Mouse (Mus musculus) adrenal gland (tissue): ENCODE results near the gene Atf5.

Source experiments
- intact Hi-C: fragments of 180-260 bp; cut with DNase I; formaldehyde crosslinking; loops from one replicate; pipeline ENCODE4 v1.15.1; 2025

The Atf5 gene

DNA sequence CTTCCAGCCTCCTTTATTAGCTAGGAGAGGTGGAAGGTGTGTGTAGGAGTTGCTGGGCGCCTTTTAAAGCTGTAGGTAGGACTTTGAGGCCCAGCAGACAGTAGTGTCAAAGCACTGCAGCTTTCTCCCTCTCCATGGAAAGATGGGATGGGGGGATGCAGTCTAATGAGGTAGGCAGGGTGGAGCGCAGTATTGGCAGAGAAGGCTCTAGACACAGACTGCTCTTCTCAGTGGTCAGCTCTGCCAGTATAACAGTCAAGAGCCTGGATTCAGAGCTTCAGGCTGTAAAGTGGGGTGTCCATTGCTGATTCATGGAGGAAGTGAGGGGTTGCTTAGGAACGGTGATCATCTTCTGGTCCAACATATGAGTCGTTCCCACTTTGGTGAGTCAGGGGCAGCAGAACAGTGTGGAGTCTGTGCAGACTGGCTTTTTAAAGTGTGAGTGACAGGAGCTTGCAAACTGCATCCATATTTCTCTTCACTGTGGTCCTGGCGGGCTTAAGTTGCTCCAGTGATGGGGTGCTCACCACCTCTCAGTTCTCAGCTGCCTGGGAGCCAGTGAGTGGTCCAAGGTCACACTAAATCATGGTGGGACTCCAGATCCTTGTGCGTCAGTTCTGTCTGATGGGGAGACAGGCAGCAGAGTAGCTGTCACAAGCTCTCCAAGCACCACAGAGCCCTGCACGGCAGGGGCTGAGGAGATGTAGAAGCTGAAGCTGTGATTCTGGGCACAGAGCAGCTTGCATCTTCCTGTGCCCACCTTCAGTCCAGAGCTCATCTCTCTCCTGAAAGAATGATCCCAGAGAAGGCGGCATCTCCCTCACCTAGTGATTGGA, 34.5 kb upstream of the Atf5 start:
- intact Hi-C loops = no loop called here

DNA sequence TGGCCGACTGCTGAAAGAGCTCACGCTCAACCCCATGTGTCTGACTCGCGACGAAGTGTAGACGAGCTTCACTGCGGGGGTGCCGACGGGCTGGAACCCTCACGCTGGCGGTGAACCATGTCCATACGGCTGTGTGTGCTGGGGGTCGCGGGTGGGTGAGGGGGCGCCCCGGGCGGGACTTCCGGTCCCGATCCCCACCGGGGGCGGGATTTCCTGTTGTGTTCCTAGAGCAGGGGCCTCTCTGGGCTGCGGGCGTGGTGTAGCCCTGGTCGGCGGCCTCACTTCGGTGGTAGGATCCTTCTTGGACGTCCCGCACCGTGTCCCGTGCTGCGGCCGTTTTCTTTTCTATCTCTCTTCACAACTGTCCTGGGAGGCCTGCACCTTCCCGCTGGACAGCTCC, 33.7 kb upstream of the Atf5 start:
- intact Hi-C loops = no loop called here

DNA sequence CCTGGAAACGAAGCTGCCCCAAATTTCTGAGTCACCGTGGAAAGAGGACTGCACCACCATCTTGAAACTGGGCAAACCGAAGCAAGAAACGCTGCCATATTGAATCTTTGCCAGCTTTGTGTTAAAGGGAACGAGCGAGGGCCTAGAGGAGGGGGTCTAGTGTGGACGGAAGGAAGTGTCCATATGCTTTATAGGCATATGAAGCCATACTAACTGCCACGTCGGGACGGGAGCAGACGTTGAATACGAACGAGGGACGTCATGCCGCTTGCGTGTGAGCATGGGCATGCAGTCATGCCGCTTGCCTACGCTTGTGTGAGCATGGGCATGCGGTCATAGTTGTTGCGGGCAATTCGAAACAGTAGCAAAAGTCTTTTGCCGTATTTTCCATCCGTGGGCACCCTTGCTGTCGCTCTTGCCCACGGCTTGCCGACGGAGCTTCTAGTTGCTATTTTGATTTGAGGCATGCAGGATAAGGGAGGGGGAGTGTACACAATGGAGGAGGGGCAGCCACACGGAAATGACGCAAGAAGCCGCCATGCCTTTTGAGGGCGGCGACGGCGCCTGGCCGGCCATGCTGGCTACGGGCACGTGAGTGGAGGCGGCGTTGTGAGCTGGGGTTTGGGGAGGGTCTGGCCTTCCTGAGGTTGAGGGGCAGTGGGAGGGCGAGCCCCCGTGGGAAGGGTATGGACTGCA, 33.1 kb upstream of the Atf5 start:
- intact Hi-C loops = no loop called here

DNA sequence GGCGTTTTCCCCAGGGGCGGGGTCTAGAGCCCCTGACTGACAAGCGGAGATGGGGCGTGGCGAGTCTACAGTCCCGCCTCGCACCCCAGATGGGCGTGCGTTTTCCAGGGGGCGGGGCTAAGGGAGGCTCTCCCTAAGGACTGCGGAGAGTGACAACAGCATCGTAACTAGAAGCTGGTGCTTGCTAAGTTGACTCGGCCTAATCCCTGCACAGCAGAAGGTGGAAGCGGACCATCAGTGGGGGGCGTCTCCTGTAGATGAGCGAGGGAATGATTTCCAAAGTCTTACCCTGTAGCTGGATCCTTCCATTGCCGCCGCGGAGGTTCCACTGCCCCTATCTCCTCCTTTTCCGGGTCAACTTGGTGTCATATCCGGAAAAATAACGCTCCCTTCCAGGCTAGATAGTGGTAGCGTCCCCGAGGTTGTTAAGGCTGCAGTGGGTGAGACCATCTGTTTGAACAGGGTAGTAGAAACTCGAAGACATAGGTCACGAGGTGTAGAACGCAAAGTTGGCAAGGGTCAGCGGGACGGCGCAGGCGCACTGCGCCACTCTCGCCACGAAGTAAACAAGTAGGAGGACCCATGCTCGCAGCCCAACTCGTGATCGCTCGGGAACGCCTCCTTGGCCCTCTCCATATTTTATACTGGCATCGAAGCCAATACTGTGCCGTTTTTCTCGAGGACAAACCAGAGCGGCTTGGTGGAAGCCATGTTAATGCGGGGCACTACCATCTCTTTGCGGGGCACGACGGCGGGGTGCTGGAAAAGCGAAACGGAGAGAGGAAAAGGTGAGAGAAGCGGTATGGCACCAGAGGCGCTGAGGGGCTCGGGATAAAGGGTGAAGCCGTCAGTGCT, 32.3 kb upstream of the Atf5 start, which contains the start of the genes Akt1s1 and Tbc1d17:
Gene Akt1s1 (plus strand): TSS at position 431 of the 855 bp plus-strand sequence.
Gene Tbc1d17 (minus strand): TSS at position 519 of the 855 bp plus-strand sequence.
- intact Hi-C loops = no loop called here

DNA sequence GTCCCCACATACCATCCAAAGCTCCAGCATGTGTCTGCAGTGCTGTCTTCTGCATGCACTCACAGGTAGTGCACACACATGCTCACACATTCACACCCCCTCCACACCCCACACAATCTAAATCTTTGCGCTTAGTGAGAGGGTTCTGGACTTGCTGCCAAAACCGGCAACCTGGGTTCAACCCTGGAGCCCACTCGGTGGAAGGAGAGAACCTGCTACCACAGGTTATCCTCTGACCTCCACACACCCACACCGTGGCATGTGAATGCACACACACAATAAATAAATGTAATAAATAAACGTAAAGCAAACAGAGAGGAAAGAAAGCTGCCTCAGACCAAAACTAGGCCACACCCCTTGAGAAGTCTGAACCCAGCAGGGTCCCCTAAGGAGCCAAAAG, 31.3 kb upstream of the Atf5 start:
- intact Hi-C loops = no loop called here

DNA sequence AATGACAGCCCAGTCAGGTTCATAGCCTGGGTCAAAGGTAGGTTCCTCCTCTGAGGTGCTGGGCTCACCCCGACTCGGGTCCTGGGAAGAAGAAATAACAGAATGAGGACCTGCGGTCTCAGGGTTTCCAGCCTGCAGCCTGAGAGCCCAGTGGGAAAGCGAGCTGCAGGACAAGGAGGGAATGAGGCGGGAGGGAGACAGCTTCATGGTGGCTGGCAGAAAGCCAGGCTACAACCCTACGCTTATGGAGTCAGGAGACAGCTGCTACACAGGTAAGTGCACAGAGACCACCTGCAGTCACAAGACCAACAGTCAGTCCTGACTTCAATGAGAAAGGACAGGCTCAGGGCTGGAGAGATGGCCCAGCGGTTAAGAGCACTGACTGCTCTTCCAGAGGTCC, 30.3 kb upstream of the Atf5 start:
- intact Hi-C loops = no loop called here

DNA sequence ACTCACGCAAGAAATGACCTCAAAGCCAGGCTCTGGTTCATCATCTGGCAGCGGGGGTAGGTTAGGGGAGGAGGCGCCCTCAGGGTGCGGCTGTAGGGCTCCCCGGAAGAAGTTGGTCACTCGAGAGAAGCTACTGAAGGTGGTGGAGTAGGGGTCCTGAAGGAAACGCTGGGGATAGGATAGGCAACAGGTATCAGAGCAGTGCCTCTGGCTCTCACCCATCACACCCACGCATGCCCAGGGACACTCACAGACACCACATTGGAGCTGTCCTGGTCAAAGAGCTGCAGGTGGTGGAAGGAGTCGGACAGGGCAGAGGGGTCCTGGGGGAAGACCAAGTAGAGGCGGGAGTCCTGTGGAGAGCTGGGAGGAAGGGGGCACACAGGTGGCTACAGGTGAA, 28.5 kb upstream of the Atf5 start:
- intact Hi-C loops = no loop called here

DNA sequence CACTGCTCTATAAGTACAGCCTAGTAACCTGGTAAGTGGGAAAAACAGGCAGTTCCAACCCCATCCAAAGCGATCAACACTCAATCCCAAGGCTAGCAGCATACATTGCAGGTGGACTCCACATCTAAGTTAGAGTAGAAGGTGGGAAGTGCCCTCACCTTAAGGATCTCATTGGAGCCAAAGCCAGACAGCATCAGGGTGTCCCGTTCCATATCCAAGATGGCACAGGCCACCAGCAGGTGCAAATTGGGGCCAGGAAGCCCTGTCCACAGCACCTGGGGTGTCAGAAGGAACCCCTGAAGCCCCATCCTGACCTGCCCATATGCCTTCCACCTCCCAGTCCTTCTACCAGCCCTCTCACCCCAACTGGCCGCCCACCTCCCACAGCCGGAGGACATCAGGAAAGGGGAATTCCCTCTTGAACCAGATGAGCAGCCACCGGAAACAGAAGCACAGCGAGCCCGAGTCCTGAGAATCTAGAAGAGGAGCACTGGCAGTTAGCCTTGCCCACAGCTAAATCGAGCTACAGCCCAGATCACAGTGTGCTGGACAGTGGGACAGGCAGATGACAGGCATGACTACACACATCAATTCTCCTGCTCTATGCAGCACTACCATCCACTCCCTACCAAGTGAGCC, 25.5 kb upstream of the Atf5 start:
- intact Hi-C loops = no loop called here

DNA sequence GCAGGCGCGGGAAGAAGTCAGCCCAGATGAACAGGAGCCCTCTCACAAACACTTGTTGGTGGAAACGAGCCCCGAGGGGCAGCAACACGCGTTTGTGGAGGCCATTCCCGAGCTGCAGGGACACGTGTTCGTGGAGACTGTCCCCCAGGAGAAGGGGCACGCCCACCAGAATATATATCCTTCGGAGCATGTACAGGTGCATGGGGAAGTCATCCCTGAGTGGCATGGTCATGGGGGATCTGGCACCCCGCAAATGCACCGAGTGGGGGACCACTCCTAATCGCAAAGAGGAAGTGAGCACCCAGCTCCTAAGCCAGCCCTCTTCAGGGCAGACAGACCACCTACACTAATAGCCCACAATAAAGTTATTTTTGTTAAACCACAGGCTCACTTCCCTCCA, 24.0 kb upstream of the Atf5 start:
- intact Hi-C loops = no loop called here

DNA sequence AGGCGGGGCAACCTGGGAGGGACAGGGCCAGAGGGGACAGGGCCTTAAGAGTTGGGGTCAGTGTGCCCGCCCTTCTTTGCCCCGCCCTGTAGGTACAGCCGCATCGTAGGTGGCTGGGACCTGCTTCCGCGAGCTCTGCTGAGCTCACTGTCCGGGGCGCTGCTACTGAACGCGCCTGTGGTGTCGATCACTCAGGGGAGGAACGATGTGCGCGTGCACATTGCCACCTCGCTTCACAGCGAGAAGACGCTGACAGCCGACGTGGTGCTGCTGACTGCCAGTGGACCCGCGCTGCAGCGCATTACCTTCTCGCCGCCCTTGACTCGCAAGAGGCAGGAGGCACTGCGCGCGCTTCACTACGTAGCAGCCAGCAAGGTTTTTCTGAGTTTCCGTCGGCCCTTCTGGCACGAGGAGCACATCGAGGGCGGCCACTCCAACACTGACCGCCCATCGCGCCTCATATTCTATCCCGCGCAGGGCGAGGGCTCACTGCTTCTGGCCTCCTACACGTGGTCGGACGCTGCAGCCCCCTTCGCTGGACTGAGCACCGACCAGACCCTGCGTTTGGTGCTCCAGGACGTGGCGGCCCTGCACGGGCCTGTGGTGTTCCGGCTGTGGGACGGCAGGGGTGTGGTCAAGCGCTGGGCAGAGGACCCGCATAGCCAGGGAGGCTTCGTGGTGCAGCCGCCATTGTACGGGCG, 23.2 kb upstream of the Atf5 start:
- intact Hi-C loops = no loop called here

DNA sequence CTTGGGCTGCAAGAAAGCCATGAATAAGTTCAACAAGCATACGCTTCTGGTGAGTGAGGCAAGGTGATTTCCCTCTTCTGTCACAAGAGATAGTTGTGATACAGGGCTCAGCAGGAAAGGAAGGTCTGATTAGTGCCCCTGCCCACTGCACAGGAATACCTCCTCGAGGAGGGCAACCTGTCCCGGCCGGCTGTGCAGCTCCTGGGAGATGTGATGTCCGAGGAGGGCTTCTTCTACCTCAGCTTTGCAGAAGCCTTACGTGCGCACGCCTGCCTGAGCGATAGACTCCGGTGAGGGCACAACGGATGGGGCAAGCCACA, 22.7 kb upstream of the Atf5 start:
- intact Hi-C loops = no loop called here

DNA sequence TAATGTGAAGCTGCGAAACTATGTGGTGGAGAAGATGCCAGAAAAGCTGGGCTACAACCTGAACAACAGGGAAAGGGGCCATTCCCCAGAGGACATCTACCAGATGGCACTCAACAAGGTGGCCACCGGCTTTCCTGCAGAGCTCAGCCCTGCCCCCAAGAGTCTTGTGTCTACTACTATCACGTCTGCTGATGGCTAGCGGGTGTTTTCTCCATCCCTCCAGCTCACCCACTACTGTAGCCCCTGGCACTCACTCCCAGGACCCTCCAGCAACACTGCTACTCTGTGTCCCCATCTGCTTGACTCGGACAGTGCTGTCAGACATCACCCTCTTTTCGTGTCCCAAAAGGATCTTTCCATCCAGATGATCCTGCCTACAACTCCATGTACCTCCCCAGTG, 21.6 kb upstream of the Atf5 start:
- intact Hi-C loops = no loop called here

DNA sequence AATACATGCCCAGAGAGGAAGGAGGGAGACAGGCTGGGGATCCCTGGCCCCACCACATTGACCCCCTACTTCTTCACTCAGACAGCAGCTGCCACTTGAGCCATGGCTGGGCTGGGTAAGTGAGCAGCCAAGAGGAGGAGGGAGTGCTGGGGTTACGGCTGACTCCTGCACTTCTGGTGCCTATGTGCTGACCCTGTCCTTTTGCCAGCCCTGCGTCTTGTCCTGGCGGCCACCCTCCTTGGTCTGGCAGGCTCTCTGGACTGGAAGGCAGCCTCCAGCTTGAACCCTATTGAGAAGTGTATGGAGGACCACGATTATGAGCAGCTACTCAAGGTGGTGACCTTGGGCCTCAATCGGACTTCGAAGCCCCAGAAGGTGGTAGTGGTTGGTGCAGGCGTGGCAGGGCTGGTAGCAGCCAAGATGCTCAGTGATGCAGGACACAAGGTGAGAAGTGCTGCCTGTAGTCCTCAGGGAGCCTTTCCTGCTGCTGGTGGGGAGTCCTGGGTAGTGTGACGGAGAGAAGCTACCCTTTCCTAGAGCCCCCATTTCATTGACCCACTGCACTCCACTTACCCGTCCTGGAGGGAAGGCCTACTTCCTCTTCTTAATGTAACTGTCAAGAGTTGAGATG, 20.1 kb upstream of the Atf5 start:
- intact Hi-C loops = no loop called here

DNA sequence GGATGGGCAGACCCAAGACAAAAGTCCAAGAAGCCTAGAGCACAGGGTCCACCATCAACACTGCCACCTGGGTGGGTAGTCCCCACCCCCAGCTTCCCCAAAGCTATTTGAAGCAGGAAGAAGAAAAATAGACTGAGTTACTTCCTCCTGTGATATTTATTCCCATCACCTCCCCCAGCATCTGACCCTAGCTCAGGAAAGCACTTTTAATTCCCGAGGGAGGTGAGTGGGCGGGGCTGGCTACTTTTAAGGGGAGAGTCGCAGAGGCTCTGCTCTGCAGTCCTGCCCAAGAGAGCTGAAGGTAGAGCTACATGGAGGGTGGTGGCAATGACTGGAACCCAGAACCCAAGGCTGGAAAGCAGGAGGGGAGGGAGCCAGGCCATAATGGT, 19.6 kb upstream of the Atf5 start:
- intact Hi-C loops = no loop called here

DNA sequence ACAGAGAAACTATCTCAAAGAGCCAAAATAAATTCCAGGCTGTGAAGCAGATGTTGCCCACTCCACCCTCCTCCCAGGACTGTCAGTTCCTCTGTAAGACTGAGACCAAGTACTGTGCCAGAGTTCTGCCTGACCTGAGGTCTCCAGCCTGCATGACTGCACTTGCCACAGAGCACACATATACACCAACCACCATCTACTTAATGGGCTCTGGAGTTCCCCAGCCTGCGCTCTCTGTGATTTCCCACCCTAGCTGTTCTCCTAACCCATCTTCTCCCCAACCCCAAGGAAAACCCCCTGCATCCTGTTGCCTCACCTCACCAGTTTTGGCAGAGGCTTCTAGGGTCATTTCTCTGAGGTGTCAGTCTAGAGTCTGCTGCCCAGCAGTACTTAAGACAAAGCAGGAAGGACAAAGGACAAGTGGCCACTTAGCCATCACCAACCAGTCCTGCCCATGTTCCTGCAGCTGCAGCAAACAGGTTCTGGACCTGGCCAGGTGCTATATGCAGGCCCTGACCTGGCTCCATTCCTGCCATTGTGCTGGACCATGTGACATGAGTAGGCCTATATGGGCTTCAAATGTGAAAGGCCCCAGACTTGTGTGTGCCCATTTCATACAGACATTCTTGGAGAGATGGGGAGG, 19.0 kb upstream of the Atf5 start:
- intact Hi-C loops = no loop called here

DNA sequence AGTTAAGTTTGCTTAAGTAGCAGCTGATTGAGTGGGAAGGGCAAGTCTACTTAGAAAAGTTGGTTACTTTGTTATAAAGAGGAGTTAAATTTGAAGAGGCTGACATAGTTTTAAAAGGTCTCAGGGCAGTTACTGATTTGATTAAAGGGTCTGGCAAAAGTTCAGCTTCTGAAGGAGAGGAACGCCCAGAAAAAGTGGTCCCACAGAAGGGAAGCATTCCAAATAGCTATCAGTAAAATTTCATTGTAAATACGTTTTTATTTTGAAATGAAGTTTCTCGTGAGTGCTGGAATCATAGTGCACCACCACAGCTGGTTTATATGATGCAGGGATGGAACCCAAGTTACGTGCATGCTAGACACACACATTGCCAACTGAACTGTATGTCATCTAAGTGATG, 16.3 kb upstream of the Atf5 start:
- intact Hi-C loops = no loop called here

DNA sequence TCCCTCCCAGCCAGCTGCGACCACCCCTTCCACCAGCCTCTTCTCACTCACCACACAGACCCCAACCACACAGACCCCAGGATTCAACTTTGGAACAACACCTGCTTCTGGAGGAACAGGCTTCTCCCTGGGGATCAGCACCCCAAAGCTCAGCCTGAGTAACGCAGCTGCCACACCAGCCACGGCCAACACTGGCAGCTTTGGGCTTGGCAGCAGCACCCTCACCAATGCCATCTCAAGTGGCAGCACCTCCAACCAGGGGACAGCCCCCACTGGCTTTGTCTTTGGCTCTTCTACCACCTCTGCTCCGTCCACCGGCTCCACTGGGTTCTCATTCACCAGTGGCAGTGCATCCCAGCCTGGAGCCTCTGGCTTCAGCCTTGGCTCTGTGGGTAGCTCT, 12.2 kb upstream of the Atf5 start:
- intact Hi-C loops = no loop called here

DNA sequence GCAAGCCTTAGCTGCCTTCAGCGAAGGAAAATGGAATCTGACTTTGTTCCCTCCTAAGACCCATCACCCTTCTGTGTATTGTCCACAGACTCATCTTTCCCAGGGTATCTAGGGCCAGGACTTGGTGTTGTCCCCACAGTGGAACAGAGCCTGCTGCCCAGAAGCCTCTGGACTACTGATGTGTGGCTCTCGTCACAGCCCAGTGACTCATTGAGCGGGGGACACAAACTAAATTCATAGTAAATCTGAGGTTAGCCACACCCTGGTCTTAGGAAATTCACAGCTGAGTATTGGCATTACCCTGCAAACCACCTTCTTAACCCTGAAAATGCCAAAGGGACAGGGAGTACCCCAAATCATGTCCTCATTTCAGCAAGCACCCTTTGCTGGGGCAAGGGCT, 10.3 kb upstream of the Atf5 start:
- intact Hi-C loops = no loop called here

DNA sequence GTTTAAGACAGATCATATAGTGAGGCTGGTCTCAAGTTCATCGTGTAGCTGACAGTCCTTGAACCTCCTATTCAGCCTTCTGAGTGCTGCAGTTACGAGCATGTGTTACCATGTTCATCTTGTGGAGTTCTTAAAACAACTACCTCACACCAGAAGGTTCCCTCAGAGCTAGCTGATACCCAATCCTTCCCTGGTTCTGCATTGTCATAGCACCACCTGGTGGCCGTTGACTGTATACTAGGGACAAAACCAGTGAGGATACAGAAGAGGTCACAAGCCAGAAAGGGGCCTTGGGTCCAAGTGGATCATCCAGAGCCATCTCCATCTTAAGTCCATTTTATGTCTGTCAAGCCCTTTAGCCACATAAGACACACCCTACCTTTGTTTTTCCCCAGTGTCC, 8.4 kb upstream of the Atf5 start:
- intact Hi-C loops = loop anchor here (2.0 kb wide), 1 partner anchor 100 kb away; no protein-coding TSS in a partner anchor

DNA sequence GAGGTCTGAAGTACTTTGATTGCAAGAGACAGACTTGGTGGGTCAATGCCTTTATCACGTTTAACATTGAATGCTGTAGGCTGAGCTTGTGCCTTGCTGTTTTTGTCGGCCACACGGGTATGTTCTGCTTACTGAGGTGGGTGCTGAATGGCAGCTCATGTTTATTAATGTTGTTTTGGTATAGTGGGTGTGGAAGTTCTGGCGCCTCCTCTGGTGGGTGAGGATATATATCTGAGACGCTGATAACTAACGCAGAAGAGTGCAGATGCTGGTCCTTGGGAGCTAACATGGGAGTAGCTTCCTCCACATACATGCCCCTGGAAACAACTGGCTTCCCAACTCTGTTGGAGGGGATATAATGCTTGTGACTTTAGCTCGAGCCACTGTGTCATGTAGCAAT, 7.0 kb upstream of the Atf5 start:
- intact Hi-C loops = no loop called here
